Mouse (Mus musculus): ENCODE data around the gene Arhgap15. TPM values are rescaled to one million over a fixed set of nuclear protein-coding genes. Genes with fewer than 3 reads are reported as not detected.

Arhgap15 gene
- total and polyA plus RNA-seq, 3 experiments, result 1.5 to 2.8 TPM; not detected in 1

DNA sequence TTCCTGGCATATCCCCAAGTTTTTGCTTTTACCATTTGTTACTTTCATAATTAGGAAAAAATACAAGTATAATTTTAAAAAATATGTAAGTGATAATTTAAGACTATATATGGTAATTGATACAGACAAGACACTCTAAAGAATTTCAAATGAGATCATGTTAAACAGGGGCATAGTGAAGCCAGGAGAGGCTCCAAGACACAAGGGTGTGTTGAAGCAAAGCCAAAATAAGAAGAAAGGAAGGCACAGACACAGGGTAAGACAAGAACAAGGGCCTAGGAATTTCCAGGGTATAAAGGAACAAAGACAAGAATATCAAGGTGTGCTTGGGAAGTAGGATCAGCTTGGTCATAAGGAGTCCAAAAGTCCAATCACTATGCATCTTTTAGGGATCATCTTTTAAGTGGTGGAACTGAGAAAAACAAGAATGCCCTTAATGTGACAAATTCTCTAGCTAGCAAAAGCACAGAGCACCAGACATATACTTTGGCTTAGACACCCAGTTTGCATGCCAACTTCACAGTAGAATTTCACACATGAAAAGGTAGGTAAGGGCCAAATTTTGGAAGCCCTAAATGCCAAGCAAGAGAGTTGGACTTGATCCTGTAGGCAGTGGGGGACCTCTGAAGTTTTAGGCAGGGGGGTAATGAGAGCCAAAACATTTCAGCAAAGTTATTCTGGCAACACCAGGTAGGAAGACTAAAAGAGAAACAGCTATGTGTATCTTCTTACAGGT lies 650.7 kb downstream of the Arhgap15 start:
- Histone ChIP-seq H3K4me3 (ENCODE audit: control insufficient read depth in 1 of 2, insufficient read depth in 1 of 2, low read depth in 2 of 2, low read length in 2 of 2) (no peak overlapping the region), H3K27me3 (ENCODE audit: control insufficient read depth in 1 of 2, insufficient read depth in 2 of 2, low read length in 2 of 2) (no peaks in the 10 kb centered on the region), H3K79me2 (ENCODE audit: control insufficient read depth, insufficient read depth, low read length, poor library complexity) (no peaks in the 10 kb centered on the region), H3K9me3 (replicated peaks; ENCODE audit: insufficient read depth, low read length) (no peaks in the 10 kb centered on the region), H3K27ac (ENCODE audit: control insufficient read depth, low read depth, low read length) (no peak overlapping the region), H3K4me1 (ENCODE audit: control insufficient read depth in 1 of 2, insufficient read depth in 2 of 2, low read length in 2 of 2) (no peaks in the 10 kb centered on the region), H3K36me3 (ENCODE audit: control insufficient read depth in 1 of 2, insufficient read depth in 2 of 2, low read length in 2 of 2) (no peaks in the 10 kb centered on the region), H3K9ac (ENCODE audit: control insufficient read depth, low read depth, low read length, poor library complexity, severe bottlenecking) (no peak overlapping the region)
- TF ChIP-seq CHD2 (IDR thresholded peaks at IDR 0.05; ENCODE audit: low read length) (no peak), TCF12 (IDR thresholded peaks at IDR 0.05; ENCODE audit: low read depth, low read length) (no peak)
- no peak for DNase-seq (ENCODE audit: low read depth, low spot score)

DNA sequence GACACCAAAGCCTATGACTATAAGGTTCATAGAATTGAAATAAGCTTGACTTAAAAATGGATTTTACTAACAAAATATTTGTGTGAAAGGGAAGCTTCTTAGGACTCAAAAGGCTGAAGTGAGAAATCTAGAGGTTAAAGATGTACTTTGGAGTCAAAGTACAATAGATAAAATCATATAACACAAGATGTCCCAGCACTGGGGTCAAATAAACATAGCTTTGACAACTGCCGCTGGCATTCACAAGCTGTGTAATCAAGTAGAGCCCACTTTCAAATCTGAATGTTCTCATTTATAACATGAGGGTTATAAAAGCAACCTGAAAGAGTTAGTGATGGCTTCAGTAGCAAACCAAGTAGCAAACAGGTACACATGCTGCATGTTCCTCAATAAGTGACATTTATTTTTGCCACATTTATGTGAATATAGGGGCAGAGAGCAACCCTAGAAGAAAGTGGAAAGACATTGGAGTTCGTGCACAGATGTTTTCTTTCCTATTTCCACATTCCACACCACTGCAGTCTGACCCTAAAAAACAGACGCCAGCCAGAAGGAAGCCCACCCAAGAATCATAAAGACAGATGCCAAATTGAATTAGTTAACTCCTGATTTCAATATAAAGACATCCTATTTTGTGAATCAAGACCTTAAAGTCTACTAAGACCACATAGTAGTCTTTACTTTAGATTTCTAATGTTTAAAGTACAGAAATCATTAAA lies 653.2 kb downstream of the Arhgap15 start:
- no peaks in the 10 kb centered on the region for H3K79me2 ChIP-seq (ENCODE audit: control insufficient read depth, insufficient read depth, low read length, poor library complexity)
- H3K27ac ChIP-seq (ENCODE audit: control insufficient read depth, low read depth, low read length), result no peak overlapping the region
- no peak overlapping the region for H3K4me3 ChIP-seq (ENCODE audit: control insufficient read depth in 1 of 2, insufficient read depth in 1 of 2, low read depth in 2 of 2, low read length in 2 of 2)
- H3K4me1 ChIP-seq (ENCODE audit: control insufficient read depth in 1 of 2, insufficient read depth in 2 of 2, low read length in 2 of 2), result no peaks in the 10 kb centered on the region
- no peak for DNase-seq (ENCODE audit: low read depth, low spot score)
- no peaks in the 10 kb centered on the region for H3K9me3 ChIP-seq (replicated peaks; ENCODE audit: insufficient read depth, low read length)
- no peaks in the 10 kb centered on the region for H3K27me3 ChIP-seq (ENCODE audit: control insufficient read depth in 1 of 2, insufficient read depth in 2 of 2, low read length in 2 of 2)
- TF ChIP-seq HCFC1 (IDR thresholded peaks at IDR 0.05; ENCODE audit: low read depth, low read length) (no peak), NELFE (IDR thresholded peaks at IDR 0.05; ENCODE audit: low read depth, low read length) (no peak), MAX (IDR thresholded peaks at IDR 0.05; ENCODE audit: low read length) (no peak), MXI1 (IDR thresholded peaks at IDR 0.05; ENCODE audit: low read depth, low read length) (no peak), USF2 (IDR thresholded peaks at IDR 0.05; ENCODE audit: borderline replicate concordance in 1 of 2, insufficient read depth in 1 of 2, low read depth in 1 of 2, low read length in 2 of 2) (no peak), UBTF (IDR thresholded peaks at IDR 0.05; ENCODE audit: borderline replicate concordance, insufficient read depth, low read depth, low read length) (no peak), ZNF384 (IDR thresholded peaks at IDR 0.05; ENCODE audit: low read depth, low read length) (no peak), CHD1 (IDR thresholded peaks at IDR 0.05; ENCODE audit: low read depth, low read length) (no peak), RAD21 (IDR thresholded peaks at IDR 0.05; ENCODE audit: low read depth, low read length) (no peak), POLR2AphosphoS2 (IDR thresholded peaks at IDR 0.05; ENCODE audit: low read length) (no peak), CTCF (IDR thresholded peaks at IDR 0.05 in 2 of 3, conservative IDR thresholded peaks at IDR 0.05 in 1 of 3; ENCODE audit: control insufficient read depth in 1 of 3, insufficient read depth in 1 of 3, low read depth in 2 of 3, low read length in 3 of 3, poor library complexity in 1 of 3, severe bottlenecking in 1 of 3) (no peak), MAZ (IDR thresholded peaks at IDR 0.05; ENCODE audit: low read depth, low read length) (no peak), NRF1 (IDR thresholded peaks at IDR 0.05; ENCODE audit: insufficient read depth, low read depth, low read length, poor library complexity, severe bottlenecking) (no peak), ZC3H11A (IDR thresholded peaks at IDR 0.05; ENCODE audit: low read depth, low read length) (no peak), SMC3 (IDR thresholded peaks at IDR 0.05; ENCODE audit: low read depth, low read length) (no peak)
- H3K36me3 ChIP-seq (ENCODE audit: control insufficient read depth in 1 of 2, insufficient read depth in 2 of 2, low read length in 2 of 2), result no peaks in the 10 kb centered on the region
- H3K9ac ChIP-seq (ENCODE audit: control insufficient read depth, low read depth, low read length, poor library complexity, severe bottlenecking), result no peak overlapping the region
